Mouse (Mus musculus) megakaryocyte, embryonic 14.5 days (primary cell): ENCODE results near the gene Pptc7. TPM values are rescaled to one million over a fixed set of nuclear protein-coding genes. Genes with fewer than 3 reads are reported as not detected.

Experiments
- H3K27me3 ChIP-seq: replicated peaks from 2 replicates; pipeline ENCODE3; 2012; ENCODE audit warnings: inconsistent platforms
- H3K36me3 ChIP-seq: replicated peaks from 2 replicates; pipeline ENCODE3; 2012; ENCODE audit warnings: low read length, inconsistent platforms, mixed read lengths
- H3K4me1 ChIP-seq: 2 replicates; pipeline ENCODE4 v1.6.1; 2012; ENCODE audit warnings: inconsistent platforms
- H3K4me3 ChIP-seq: replicated peaks from 2 replicates; pipeline ENCODE3; 2012; ENCODE audit warnings: moderate library complexity, mild to moderate bottlenecking, inconsistent platforms
- H3K9me3 ChIP-seq: 2 replicates; pipeline ENCODE4 v1.6.1; 2012; ENCODE audit warnings: inconsistent platforms
- FLI1 ChIP-seq: IDR thresholded peaks from 2 replicates; pipeline ENCODE4 v1.6.1; 2012; ENCODE audit warnings: low read length, inconsistent platforms, mixed read lengths
- GATA1 ChIP-seq: IDR thresholded peaks from 3 replicates; pipeline ENCODE4 v1.6.1; 2012; ENCODE audit warnings: mixed read lengths, low read length, inconsistent platforms, borderline replicate concordance
- polyA plus RNA-seq: library from polyadenylated mRNA; stranded (reverse); fragments of >175 nt; gene quantifications from 2 replicates; pipeline ENCODE4 v1.2.3, GENCODE M21; 2012; ENCODE audit warnings: low replicate concordance; ENCODE audit not compliant: insufficient read depth

Pptc7 gene
- polyA plus RNA-seq, 1 experiment: 5.0 TPM

DNA sequence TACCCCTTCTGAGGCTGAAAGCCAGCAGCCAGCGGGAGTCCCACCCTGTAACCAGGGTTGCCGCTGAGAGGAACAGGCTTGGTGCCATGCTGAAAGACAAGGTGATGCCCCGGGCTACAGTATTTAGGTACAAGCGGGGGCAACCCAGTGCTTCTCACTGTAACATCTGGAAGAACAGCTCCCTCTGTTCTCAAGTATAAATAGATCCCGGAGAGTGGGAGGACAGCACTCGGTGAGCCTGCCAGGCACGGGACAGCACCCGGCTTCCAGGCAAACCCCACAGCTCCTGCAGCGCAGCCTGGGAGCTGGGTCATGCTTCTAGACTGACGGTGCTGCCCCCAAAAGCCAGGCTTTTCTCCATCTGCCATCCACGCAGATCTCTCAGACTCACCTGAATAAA lies 36.6 kb upstream of the Pptc7 start:
- Histone ChIP-seq H3K4me3 (no peak overlapping the region), H3K27me3 (peaks cover 7% of the 10 kb centered on the region), H3K36me3 (peaks cover 96% of the 10 kb centered on the region), H3K9me3 (no peaks in the 10 kb centered on the region), H3K4me1 (peaks cover 39% of the 10 kb centered on the region)
- TF ChIP-seq FLI1 (no peak), GATA1 (no peak)

DNA sequence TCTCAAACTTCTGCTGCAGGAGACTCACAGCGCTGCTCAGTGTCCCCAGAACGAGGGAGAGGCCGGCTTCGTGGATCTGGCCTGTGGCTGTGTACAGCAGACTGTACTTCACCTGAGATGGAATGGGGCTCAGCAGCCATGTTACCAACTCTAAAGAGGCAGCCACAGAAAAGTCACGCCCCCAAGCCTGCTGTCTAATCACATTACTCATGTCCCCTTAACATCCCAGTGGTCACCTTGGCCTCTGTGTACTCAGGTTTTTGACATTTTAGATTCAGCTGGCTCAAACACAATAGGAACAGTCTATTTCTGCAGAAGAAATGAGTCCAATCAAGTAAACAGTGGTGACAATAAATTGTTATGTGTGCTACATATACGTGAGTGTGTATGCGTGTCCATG lies 36.2 kb upstream of the Pptc7 start:
- H3K36me3 ChIP-seq: peaks cover 96% of the 10 kb centered on the region
- no peak for TF ChIP-seq FLI1
- H3K27me3 ChIP-seq: peaks cover 7% of the 10 kb centered on the region
- peaks cover 35% of the 10 kb centered on the region for H3K4me1 ChIP-seq
- H3K9me3 ChIP-seq: no peaks in the 10 kb centered on the region
- no peak overlapping the region for H3K4me3 ChIP-seq

DNA sequence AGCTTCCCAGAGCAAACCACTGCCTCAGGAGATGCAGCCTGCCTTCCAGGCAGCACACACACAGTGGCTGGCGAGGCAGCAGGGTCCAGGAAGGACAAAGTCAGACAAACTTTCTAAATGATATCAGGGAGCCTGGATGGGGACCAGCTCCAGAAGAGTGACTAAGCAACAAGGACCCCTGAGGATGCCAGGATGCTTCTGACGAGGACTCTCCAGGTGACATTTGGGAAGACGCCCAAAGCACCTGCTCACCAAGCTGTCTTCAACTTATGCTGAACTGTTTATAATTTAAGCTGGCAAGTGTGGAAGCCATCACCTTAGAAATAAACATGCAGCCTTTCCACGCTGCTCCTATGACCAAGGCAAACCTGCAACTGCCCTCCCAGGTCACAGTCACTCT lies 34.9 kb upstream of the Pptc7 start:
- Histone ChIP-seq H3K36me3 (peaks cover 95% of the 10 kb centered on the region), H3K4me3 (no peak overlapping the region)
- TF ChIP-seq FLI1 (no peak), GATA1 (no peak)

DNA sequence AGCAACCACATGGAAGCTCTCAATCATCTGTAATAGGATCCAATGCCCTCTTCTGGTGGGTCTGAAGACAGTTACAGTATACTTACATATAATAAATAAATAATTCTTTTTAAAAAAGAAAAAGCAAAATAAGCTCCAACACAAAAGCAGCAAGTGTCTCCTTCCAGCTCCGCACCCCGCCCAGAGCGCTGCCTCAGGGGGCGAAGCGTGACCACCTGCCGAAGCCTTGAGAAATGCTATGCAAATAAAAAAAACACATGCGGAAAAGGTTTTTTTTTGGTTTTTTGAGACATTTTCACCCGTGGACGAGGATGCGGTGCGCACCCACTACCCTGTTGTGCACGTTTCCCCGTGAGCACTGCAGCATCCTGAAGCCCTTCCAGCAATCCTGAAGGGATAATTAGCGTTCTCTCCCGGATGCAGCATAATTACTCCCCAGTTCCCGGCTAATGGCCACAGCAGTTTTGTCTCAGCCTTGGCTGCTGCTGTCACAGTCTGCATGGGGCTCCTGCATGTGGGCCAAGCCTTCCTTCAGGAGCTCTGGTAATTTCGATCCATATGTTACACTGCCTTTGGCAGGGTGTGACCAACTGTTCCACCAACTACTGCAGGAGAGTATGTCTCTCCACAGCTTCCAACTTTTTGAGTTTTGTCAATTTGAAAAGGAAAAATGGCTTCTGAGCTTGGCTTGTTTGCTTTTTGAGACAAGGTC lies 32.1 kb upstream of the Pptc7 start:
- Histone ChIP-seq H3K36me3 (peaks cover 95% of the 10 kb centered on the region), H3K4me1 (peaks cover 20% of the 10 kb centered on the region), H3K9me3 (peaks cover 7% of the 10 kb centered on the region; the same call in 1 of the 2 replicates), H3K4me3 (no peak overlapping the region), H3K27me3 (no peaks in the 10 kb centered on the region)
- TF ChIP-seq FLI1 (no peak), GATA1 (no peak)

More for the DNA sequence above, 34.9 kb upstream of the Pptc7 start:
- Histone ChIP-seq H3K9me3 (no peaks in the 10 kb centered on the region), H3K4me1 (peaks cover 21% of the 10 kb centered on the region), H3K27me3 (peaks cover 7% of the 10 kb centered on the region)

DNA sequence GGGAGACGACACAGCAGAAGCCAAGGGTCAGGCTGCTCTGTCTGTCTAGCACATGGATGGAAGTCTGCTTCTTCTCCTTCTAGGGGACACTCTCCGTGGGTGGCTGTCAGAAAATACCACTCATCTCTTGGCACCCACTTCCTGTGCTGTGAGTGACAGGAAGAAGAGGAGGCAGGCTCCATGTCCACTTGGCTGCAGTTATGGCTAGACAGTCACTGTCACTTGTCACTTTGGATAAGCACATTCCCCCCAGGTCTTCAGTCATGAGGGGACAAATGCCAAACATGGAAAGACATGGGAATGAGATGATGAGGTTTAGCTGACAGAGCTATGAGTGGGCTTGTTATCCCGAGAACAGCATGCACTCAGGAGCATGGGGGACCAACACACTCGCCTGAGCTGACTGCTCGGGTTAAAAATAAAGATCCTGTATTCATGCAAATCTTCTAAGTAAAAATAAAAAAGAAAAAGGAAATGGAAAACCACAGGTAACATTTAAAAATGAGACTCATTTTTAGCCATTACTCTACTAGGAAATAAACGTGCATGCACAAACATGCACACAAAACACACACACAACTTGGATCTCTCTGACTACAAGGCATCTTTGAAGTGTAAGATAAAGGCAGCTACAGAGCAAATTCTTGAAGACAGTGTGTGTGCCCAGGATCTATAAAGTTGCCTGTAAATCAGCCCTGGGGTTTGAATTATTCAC lies 26.0 kb upstream of the Pptc7 start:
- H3K9me3 ChIP-seq: peaks cover 7% of the 10 kb centered on the region; the same call in 1 of the 2 replicates
- H3K4me1 ChIP-seq: peaks cover 66% of the 10 kb centered on the region
- H3K36me3 ChIP-seq: peaks cover 92% of the 10 kb centered on the region
- H3K4me3 ChIP-seq: peak overlapping the region; percentile 80
- TF ChIP-seq FLI1: no peak
- no peak for TF ChIP-seq GATA1
- H3K27me3 ChIP-seq: no peaks in the 10 kb centered on the region

DNA sequence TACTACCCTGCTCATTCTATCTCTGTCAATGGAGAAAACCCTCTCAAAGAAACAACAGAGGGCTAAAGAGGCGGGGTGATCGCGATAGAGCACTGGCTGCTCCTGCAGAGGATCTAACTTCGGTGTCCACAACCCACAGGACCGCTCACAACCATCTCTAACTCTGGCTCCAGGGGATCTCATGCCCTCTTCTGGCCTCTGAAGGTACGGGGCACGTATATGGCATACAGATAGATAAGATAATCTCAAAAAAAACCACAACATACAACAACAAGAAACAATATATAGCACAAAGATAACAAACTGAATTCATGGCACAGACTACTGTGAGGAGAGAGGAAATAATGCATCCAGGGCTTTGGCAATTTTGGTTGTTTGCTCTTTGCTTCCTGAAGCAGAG lies 22.1 kb upstream of the Pptc7 start:
- Histone ChIP-seq H3K4me3 (no peak overlapping the region), H3K9me3 (no peaks in the 10 kb centered on the region), H3K4me1 (peaks cover 89% of the 10 kb centered on the region), H3K27me3 (no peaks in the 10 kb centered on the region), H3K36me3 (peaks cover 53% of the 10 kb centered on the region)
- TF ChIP-seq FLI1 (no peak), GATA1 (no peak)

DNA sequence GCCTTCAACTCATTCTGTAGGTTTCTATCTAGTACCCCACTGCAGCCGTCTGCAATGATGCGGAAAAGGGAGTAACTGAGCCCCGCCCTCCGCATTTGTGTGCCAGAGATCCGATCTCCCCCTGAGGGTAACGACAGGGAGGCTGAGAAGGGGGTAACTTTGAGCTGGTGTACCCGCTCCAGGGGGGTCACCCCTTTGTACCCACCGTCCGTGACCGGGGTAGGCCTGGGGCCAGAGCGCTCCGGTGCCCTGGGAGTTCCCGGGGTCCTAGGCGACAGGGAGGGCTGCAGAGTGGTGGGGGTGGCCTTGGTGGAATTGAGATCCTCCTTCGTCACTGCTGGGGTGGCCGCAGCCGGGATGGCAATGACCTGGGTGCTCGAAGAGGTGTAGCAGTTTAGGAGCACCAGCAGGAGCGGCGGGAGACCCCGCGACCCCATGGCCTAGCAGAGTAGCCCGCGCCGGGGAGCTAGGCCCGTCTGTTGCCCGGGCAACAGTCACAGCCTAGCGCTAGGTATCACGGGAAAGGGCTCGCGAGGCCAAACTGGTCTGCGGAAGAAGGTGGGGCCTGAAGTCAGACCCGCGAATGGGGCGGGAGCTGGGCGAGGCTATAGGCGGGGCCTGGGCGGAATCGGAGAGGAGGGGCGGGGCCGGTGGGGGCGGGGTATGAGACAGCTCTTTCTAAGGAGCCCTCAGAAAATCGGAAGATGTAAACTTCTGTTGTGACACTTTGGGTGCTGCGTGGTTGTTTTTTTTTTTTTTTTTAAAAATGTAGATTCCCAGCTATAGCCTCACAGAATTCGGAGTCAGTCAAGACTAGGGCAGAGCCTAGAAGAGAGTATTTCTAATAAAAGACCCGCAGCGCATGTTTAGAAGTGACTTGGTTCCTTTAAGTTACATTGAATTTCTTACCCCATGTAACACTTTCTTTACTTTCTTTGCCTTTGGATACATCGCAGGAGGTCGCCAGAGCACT lies 19.9 kb upstream of the Pptc7 start, which contains the start of gene Tctn1:
Gene Tctn1 (minus strand): TSS at position 528 of the 973 bp plus-strand sequence.
- peaks cover 32% of the 10 kb centered on the region for H3K36me3 ChIP-seq
- peaks cover 76% of the 10 kb centered on the region for H3K4me1 ChIP-seq
- H3K9me3 ChIP-seq: no peaks in the 10 kb centered on the region
- H3K4me3 ChIP-seq: peak within 1 kb of the TSS; percentile 97
- H3K27me3 ChIP-seq: no peaks in the 10 kb centered on the region
- TF ChIP-seq GATA1 (no peak), FLI1 (no peak)

DNA sequence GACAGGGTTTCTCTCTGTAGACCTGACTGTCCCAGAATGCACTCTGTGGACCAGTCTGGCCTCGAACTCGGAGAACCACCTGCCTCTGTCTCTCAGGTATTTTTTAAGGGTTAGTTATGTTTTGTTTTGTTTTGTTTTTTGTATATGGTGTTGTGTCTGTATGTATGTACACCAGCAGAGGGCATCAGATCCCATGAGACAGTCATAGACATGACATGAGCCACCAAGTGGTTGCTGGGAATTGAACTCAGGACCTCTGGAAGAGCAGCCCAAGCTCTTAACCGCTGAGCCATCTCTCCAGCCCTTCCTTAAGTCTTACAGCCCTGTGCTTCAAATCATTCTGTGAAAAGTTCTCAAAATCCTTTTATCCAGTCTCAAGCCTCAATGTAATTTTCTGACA lies 19.0 kb upstream of the Pptc7 start:
- peak overlapping the region; percentile 89 for H3K4me3 ChIP-seq
- no peak for TF ChIP-seq FLI1
- no peak for TF ChIP-seq GATA1
- H3K4me1 ChIP-seq: peaks cover 66% of the 10 kb centered on the region
- H3K36me3 ChIP-seq: peaks cover 22% of the 10 kb centered on the region
- H3K27me3 ChIP-seq: no peaks in the 10 kb centered on the region
- no peaks in the 10 kb centered on the region for H3K9me3 ChIP-seq

DNA sequence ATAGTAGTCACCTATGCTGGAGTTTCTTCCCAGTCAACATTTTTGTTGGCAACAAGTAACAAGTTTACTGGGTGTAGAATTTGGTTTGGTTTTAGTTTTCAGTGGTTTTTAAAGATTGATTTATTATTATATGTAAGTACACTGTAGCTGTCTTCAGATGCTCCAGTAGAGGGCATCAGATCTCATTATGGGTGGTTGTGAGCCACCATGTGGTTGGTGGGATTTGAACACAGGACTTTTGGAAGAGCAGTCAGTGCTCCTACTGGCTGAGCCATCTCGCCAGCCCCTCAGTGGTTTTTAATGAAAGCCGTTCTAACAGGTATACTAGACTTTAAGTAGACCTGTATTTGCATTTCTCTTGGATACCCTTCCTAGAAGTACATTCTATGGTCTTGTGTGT lies 18.2 kb upstream of the Pptc7 start:
- Histone ChIP-seq H3K4me1 (peaks cover 65% of the 10 kb centered on the region), H3K9me3 (no peaks in the 10 kb centered on the region), H3K27me3 (no peaks in the 10 kb centered on the region), H3K36me3 (peaks cover 14% of the 10 kb centered on the region), H3K4me3 (no peak overlapping the region)
- no peak for TF ChIP-seq FLI1
- TF ChIP-seq GATA1: no peak
